ENCODE assay signal across 27 mouse cellular contexts in genomic region chr10:127174170-127174569, GRCm38 (mm10). TPM values are rescaled to one million over a fixed set of nuclear protein-coding genes. Genes with fewer than 3 reads are reported as not detected.
DNase-seq lines count a peak whose midpoint lies in the region; ATAC-seq and TF ChIP-seq lines count a peak whose summit lies in the region.
"Had no signal": no experiment of that assay in that cellular context is flagged by ENCODE, and none has a peak within 500 bp of the region (broad histone marks: within the 10 kb centered on the region; RNA-seq: fewer than 3 reads in every experiment).

No protein-coding gene starts in this region.

- peaks cover 60% of the 10 kb centered on the region for H3K27me3 ChIP-seq in heart, embryonic 11.5 days (ENCODE audit: control insufficient read depth, insufficient read depth, low read length)
- H3K27me3 ChIP-seq in liver, embryonic 11.5 days (replicated peaks; ENCODE audit: control insufficient read depth, insufficient read depth, low read length) = peaks cover 42% of the 10 kb centered on the region
- H3K27me3 ChIP-seq in liver, embryonic 12.5 days (replicated peaks) = peaks cover 77% of the 10 kb centered on the region
- peaks cover 31% of the 10 kb centered on the region for H3K27me3 ChIP-seq in midbrain, postnatal 0 days (ENCODE audit: insufficient read depth, low read length)

- peaks cover 21% of the 10 kb centered on the region for H3K4me1 ChIP-seq in heart, embryonic 11.5 days (ENCODE audit: control insufficient read depth, insufficient read depth, low read length)
- peaks cover 32% of the 10 kb centered on the region for H3K4me1 ChIP-seq in liver, embryonic 11.5 days (replicated peaks; ENCODE audit: control insufficient read depth, insufficient read depth, low read length)
- peaks cover 47% of the 10 kb centered on the region for H3K4me1 ChIP-seq in liver, embryonic 12.5 days
- peaks cover 11% of the 10 kb centered on the region for H3K4me1 ChIP-seq in midbrain, postnatal 0 days (ENCODE audit: insufficient read depth, low read length)

- H3K4me2 ChIP-seq in heart, embryonic 11.5 days = no peak overlapping the region
- H3K4me2 ChIP-seq in liver, embryonic 11.5 days = no peak overlapping the region
- H3K4me2 ChIP-seq in liver, embryonic 12.5 days = no peak overlapping the region
- H3K4me2 ChIP-seq in midbrain, postnatal 0 days (ENCODE audit: low read depth, low read length, poor library complexity, severe bottlenecking) = no peak overlapping the region
- H3K4me2 ChIP-seq: embryonic facial prominence, embryonic 13.5 days; forebrain, embryonic 13.5 days; heart, embryonic 13.5 days; hindbrain, embryonic 12.5 days had no signal

- DNase-seq in cerebellum, adult 9-10 months = peak; percentile 14
- DNase-seq in cerebellum, adult 11-12 months = no peak
- peak; percentile 90 for DNase-seq in heart, adult 11 months
- peak; percentile 31 for DNase-seq in liver, embryonic 11.5 days (ENCODE audit: low spot score)
- DNase-seq in midbrain, postnatal 0 days (ENCODE audit: low spot score) = no peak
- DNase-seq: adrenal gland, adult 2 months; adrenal gland, postnatal 14 days; cerebellum, adult 11 months; cerebellum, postnatal 36 days; embryo, embryonic 11 days; forebrain, postnatal 0 days; gastrocnemius, adult 2 months; gastrocnemius, postnatal 14 days; heart, adult 18-20 months; heart, postnatal 14 days; heart, postnatal 4 days; kidney, adult 2 months had no signal

- ATAC-seq in heart, embryonic 11.5 days (replicated peaks; ENCODE audit: insufficient number of reproducible peaks, low FRiP score, low TSS enrichment) = no peak
- no peak for ATAC-seq in liver, embryonic 11.5 days (replicated peaks; ENCODE audit: low FRiP score)
- no peak for ATAC-seq in liver, embryonic 12.5 days
- ATAC-seq in midbrain, postnatal 0 days (ENCODE audit: low FRiP score) = no peak
- ATAC-seq: forebrain, embryonic 13.5 days; forebrain, postnatal 0 days; hindbrain, embryonic 16.5 days; intestine, postnatal 0 days had no signal

- H3K9me3 ChIP-seq in heart, embryonic 11.5 days (replicated peaks; ENCODE audit: control insufficient read depth, low read length) = no peaks in the 10 kb centered on the region
- no peaks in the 10 kb centered on the region for H3K9me3 ChIP-seq in liver, embryonic 11.5 days (ENCODE audit: control insufficient read depth, low read length)
- H3K9me3 ChIP-seq in liver, embryonic 12.5 days (replicated peaks) = no peaks in the 10 kb centered on the region
- no peaks in the 10 kb centered on the region for H3K9me3 ChIP-seq in midbrain, postnatal 0 days (ENCODE audit: low read length)
- H3K9me3 ChIP-seq: embryonic facial prominence, embryonic 10.5 days; embryonic facial prominence, embryonic 13.5 days; forebrain, embryonic 13.5 days; heart, embryonic 13.5 days; hindbrain, embryonic 12.5 days had no signal

- no peak for TF ChIP-seq CTCF in midbrain, postnatal 0 days (IDR thresholded peaks at IDR 0.05)

- no peaks in the 10 kb centered on the region for H3K36me3 ChIP-seq in heart, embryonic 11.5 days (ENCODE audit: control insufficient read depth, insufficient read depth, low read length)
- no peaks in the 10 kb centered on the region for H3K36me3 ChIP-seq in liver, embryonic 11.5 days (ENCODE audit: control insufficient read depth, insufficient read depth, low read length)
- H3K36me3 ChIP-seq in liver, embryonic 12.5 days = no peaks in the 10 kb centered on the region; the same call in 1 of the 2 replicates
- H3K36me3 ChIP-seq in midbrain, postnatal 0 days (ENCODE audit: insufficient read depth, low read length) = peaks cover 13% of the 10 kb centered on the region
- H3K36me3 ChIP-seq: embryonic facial prominence, embryonic 10.5 days; embryonic facial prominence, embryonic 13.5 days; heart, embryonic 13.5 days had no signal

- no peak overlapping the region for H3K9ac ChIP-seq in heart, embryonic 11.5 days (ENCODE audit: low read depth, low read length)
- no peak overlapping the region for H3K9ac ChIP-seq in liver, embryonic 11.5 days (ENCODE audit: low read depth, low read length)
- no peak overlapping the region for H3K9ac ChIP-seq in liver, embryonic 12.5 days
- H3K9ac ChIP-seq in midbrain, postnatal 0 days (replicated peaks; ENCODE audit: low read length, poor library complexity, severe bottlenecking) = no peak overlapping the region
- H3K9ac ChIP-seq: embryonic facial prominence, embryonic 13.5 days; forebrain, embryonic 13.5 days; forebrain, postnatal 0 days; heart, embryonic 13.5 days; hindbrain, embryonic 12.5 days had no signal

- H3K27ac ChIP-seq in heart, embryonic 11.5 days (ENCODE audit: low read depth, low read length) = no peak overlapping the region
- H3K27ac ChIP-seq in liver, embryonic 11.5 days (ENCODE audit: low read depth, low read length) = no peak overlapping the region
- no peak overlapping the region for H3K27ac ChIP-seq in liver, embryonic 12.5 days
- H3K27ac ChIP-seq in midbrain, postnatal 0 days (ENCODE audit: low read depth, low read length) = no peak overlapping the region
- H3K27ac ChIP-seq: embryonic facial prominence, embryonic 10.5 days; embryonic facial prominence, embryonic 13.5 days; forebrain, embryonic 13.5 days; gastrocnemius, adult 2 months; heart, embryonic 13.5 days; hindbrain, embryonic 12.5 days had no signal

- 83% methylated on average over 7 of the region's 7 CpGs for WGBS in heart, embryonic 11.5 days (ENCODE audit: insufficient replicate concordance)
- WGBS in liver, embryonic 11.5 days = 82% methylated on average over 7 of the region's 7 CpGs
- 71% methylated on average over 7 of the region's 7 CpGs for WGBS in liver, embryonic 12.5 days (ENCODE audit: insufficient replicate concordance)
- WGBS in midbrain, postnatal 0 days = 89% methylated on average over 7 of the region's 7 CpGs

- H3K4me3 ChIP-seq in heart, embryonic 11.5 days (ENCODE audit: low read depth, low read length) = no peak overlapping the region
- H3K4me3 ChIP-seq in liver, embryonic 11.5 days (ENCODE audit: low read depth, low read length) = no peak overlapping the region
- H3K4me3 ChIP-seq in liver, embryonic 12.5 days = no peak overlapping the region
- H3K4me3 ChIP-seq in midbrain, postnatal 0 days (ENCODE audit: low read depth, low read length) = no peak overlapping the region
- H3K4me3 ChIP-seq: embryonic facial prominence, embryonic 10.5 days; embryonic facial prominence, embryonic 13.5 days; erythroblast, embryonic 14.5 days; forebrain, embryonic 13.5 days; gastrocnemius, adult 2 months; heart, embryonic 13.5 days; hindbrain, embryonic 12.5 days had no signal

RNA-seq across cellular contexts. Expression of gene Slc26a10, which starts 6.3 kb away (rescaled TPM):
- 8.4 and 11.8 TPM in 2 replicates for polyA plus RNA-seq in heart, embryonic 11.5 days (2014; fragmentation: Nextera tagmentation; extraction: Ambion mirVana)
- 3.6 and 5.2 TPM in 2 replicates for polyA plus RNA-seq in liver, embryonic 11.5 days (2014; fragmentation: Nextera tagmentation; extraction: Ambion mirVana)
- 3.0 and 3.6 TPM in 2 replicates for polyA plus RNA-seq in liver, embryonic 12.5 days (2016; fragmentation: Nextera tagmentation; extraction: Ambion mirVana)
- total RNA-seq in midbrain, postnatal 0 days (2014; rRNA removed) = 0.05 TPM in 2 replicates
- polyA plus RNA-seq in midbrain, postnatal 0 days (2015; fragmentation: Nextera tagmentation; extraction: Ambion mirVana) = 0.80 TPM in 2 replicates
- polyA plus RNA-seq: erythroblast, embryonic 14.5 days had no signal

RNA-seq across cellular contexts. Expression of gene B4galnt1, which starts 9.1 kb away (rescaled TPM):
- 1.6 and 1.8 TPM in 2 replicates for polyA plus RNA-seq in heart, embryonic 11.5 days (2014; fragmentation: Nextera tagmentation; extraction: Ambion mirVana)
- polyA plus RNA-seq in liver, embryonic 11.5 days (2014; fragmentation: Nextera tagmentation; extraction: Ambion mirVana) = 21.6 and 26.3 TPM in 2 replicates
- polyA plus RNA-seq in liver, embryonic 12.5 days (2016; fragmentation: Nextera tagmentation; extraction: Ambion mirVana) = 12.6 TPM in 2 replicates
- total RNA-seq in midbrain, postnatal 0 days (2014; rRNA removed) = 126 and 134 TPM in 2 replicates
- polyA plus RNA-seq in midbrain, postnatal 0 days (2015; fragmentation: Nextera tagmentation; extraction: Ambion mirVana) = 86.8 and 88.6 TPM in 2 replicates

RNA-seq across cellular contexts. Expression of gene Arhgef25, which starts 15.7 kb away (rescaled TPM):
- 17.9 and 18.0 TPM in 2 replicates for polyA plus RNA-seq in heart, embryonic 11.5 days (2014; fragmentation: Nextera tagmentation; extraction: Ambion mirVana)
- 28.3 and 30.2 TPM in 2 replicates for polyA plus RNA-seq in liver, embryonic 11.5 days (2014; fragmentation: Nextera tagmentation; extraction: Ambion mirVana)
- 14.3 and 17.4 TPM in 2 replicates for polyA plus RNA-seq in liver, embryonic 12.5 days (2016; fragmentation: Nextera tagmentation; extraction: Ambion mirVana)
- 47.6 and 48.8 TPM in 2 replicates for total RNA-seq in midbrain, postnatal 0 days (2014; rRNA removed)
- polyA plus RNA-seq in midbrain, postnatal 0 days (2015; fragmentation: Nextera tagmentation; extraction: Ambion mirVana) = 13.5 and 15.4 TPM in 2 replicates

RNA-seq across cellular contexts. Expression of gene Dtx3, which starts 21.4 kb away (rescaled TPM):
- polyA plus RNA-seq in heart, embryonic 11.5 days (2014; fragmentation: Nextera tagmentation; extraction: Ambion mirVana) = 82.3 and 83.0 TPM in 2 replicates
- 64.0 and 70.8 TPM in 2 replicates for polyA plus RNA-seq in liver, embryonic 11.5 days (2014; fragmentation: Nextera tagmentation; extraction: Ambion mirVana)
- polyA plus RNA-seq in liver, embryonic 12.5 days (2016; fragmentation: Nextera tagmentation; extraction: Ambion mirVana) = 33.2 and 36.9 TPM in 2 replicates
- total RNA-seq in midbrain, postnatal 0 days (2014; rRNA removed) = 258 and 275 TPM in 2 replicates
- polyA plus RNA-seq in midbrain, postnatal 0 days (2015; fragmentation: Nextera tagmentation; extraction: Ambion mirVana) = 205 and 217 TPM in 2 replicates

RNA-seq across cellular contexts. Expression of gene Pip4k2c, which starts 37.2 kb away (rescaled TPM):
- polyA plus RNA-seq in heart, embryonic 11.5 days (2014; fragmentation: Nextera tagmentation; extraction: Ambion mirVana) = 20.8 and 21.5 TPM in 2 replicates
- 43.1 and 43.4 TPM in 2 replicates for polyA plus RNA-seq in liver, embryonic 11.5 days (2014; fragmentation: Nextera tagmentation; extraction: Ambion mirVana)
- 44.7 and 50.0 TPM in 2 replicates for polyA plus RNA-seq in liver, embryonic 12.5 days (2016; fragmentation: Nextera tagmentation; extraction: Ambion mirVana)
- total RNA-seq in midbrain, postnatal 0 days (2014; rRNA removed) = 17.0 and 18.3 TPM in 2 replicates
- 14.5 and 15.1 TPM in 2 replicates for polyA plus RNA-seq in midbrain, postnatal 0 days (2015; fragmentation: Nextera tagmentation; extraction: Ambion mirVana)

Comparison
In these comparisons a context has a peak if more than half of its experiments do, and no peak if none do; other contexts are left out.
1. DNase-seq: peak in cerebellum, adult 9-10 months (single experiment), heart, adult 11 months (single experiment) and liver, embryonic 11.5 days (single experiment); none in cerebellum, adult 11-12 months (single experiment) and midbrain, postnatal 0 days (single experiment).